Mouse (Mus musculus) heart, postnatal 36 days (tissue): Measurements from ENCODE around the gene Ksr1. TPM values are rescaled to one million over a fixed set of nuclear protein-coding genes. Genes with fewer than 3 reads are reported as not detected.
A peak's percentile ranks its signal among the peaks of the same experiment; 100 is the strongest.

Experiments
- DNase-seq, 2 experiments: peaks; one replicate each; pipeline ENCODE4 v3.0.0; 2021 to 2022
- intact Hi-C: fragments of 180-260 bp; cut with DNase I; formaldehyde crosslinking; loops from one replicate; pipeline ENCODE4 v1.15.1; 2025
- total RNA-seq, 2 experiments: library from RNA; stranded (reverse); gene quantifications; 2 replicates each; pipeline ENCODE4 v1.2.3; 2021

Gene Ksr1
- total RNA-seq, 2 experiments from 2014 or later: 6.6 to 6.7 TPM

DNA sequence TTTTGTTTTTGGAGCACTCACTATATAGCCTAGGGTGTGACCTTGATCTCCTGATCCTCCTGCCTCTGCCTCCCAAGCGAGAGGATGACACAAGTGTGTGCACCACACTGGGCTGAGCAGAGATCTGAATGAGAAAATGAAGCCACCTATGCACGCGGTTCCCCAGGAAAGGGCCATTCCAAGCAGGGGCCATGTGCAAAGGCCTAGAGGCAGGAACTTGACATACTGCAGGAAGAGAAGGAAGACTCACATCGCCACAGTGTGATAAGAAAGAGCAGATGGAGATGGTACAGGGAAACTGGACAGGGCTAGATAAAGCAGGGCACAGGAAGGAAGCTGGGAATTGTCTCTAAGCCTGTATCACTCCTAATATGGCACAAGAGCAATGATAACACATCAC, 3.1 kb upstream of the Ksr1 start:
- no peak for DNase-seq
- intact Hi-C loops: no loop called here

DNA sequence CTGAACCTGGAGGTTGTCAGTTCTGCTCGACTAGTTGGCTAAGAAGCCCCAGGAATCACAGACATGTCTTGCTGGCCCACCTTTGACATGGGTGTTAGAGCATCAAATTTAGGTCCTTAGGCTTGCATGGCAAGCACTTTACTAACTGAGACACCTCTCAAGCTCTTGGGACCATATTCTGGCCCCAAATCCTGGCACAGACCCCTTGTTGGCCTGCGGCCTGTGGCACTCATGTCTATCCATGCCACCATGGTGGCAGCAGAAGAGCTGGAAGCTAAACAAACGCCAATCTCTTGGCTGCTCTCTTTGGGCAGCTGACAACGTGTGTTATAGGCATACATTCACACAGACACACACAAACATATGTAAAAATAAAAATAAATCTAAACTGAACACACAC, 2.6 kb upstream of the Ksr1 start:
- no peak for DNase-seq
- intact Hi-C loops: no loop called here

- intact Hi-C loops: loop anchor here (2.0 kb wide), 3 partner anchors 69 to 115 kb away; no protein-coding TSS in a partner anchor
- peak in 1 of 2 experiments; percentile 54 for DNase-seq
Observed at GRCm38 (mm10) chr11:79145283-79146265, 633 bp downstream of the Ksr1 start.

- intact Hi-C loops: loop anchor here (5.0 kb wide), 1 partner anchor 37 kb away; no protein-coding TSS in a partner anchor
- DNase-seq: no peak
Observed at GRCm38 (mm10) chr11:79144741-79145140, 1.5 kb downstream of the Ksr1 start.

- no peak for DNase-seq
- intact Hi-C loops: loop anchor here (5.0 kb wide), 1 partner anchor 37 kb away; no protein-coding TSS in a partner anchor
Observed at GRCm38 (mm10) chr11:79144043-79144591, 2.1 kb downstream of the Ksr1 start.

DNA sequence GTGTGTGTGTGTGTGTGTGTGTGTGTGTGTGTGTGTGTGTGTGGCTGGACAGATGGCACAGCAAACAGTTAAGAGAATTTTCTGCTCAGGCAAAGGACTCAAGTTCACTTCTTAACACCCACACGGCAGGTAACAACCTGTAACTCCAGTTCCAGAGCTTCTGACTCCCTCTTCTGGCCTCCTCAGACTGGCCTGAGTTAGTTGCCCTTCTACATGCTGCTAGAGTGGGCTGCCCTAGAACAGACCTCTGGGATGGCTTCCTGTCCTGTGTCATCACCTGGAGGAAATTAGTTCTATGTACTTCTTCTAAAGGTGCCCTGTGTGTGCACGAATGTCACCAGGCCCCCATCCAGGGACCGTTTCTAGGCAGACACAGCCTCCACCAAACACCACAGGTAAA, 2.9 kb downstream of the Ksr1 start:
- DNase-seq: no peak
- intact Hi-C loops: loop anchor here (5.0 kb wide), 1 partner anchor 36 kb away; no protein-coding TSS in a partner anchor

DNA sequence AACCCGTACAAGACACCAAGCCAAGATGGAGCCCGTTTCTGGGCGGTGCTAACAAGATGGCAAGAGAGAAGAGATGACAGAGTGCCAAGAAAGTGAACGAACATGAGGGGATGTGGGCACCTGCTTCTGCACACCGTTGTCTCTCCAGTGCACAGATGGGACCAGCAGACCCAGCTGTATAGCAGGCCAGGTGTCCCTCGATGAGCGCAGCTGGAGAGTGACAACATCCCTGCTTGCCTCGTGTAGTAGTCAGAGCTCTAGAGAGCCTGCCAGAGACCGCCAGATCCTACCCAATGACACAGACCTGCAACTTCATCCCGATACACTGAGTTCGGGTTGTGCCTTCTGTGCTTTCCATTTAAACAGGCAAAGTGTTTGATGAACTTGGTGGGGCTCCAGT, 3.8 kb downstream of the Ksr1 start:
- intact Hi-C loops: loop anchor here (5.0 kb wide), 1 partner anchor 35 kb away; no protein-coding TSS in a partner anchor
- no peak for DNase-seq

- no peak for DNase-seq
- intact Hi-C loops: loop anchor here (5.0 kb wide), 1 partner anchor 34 kb away; no protein-coding TSS in a partner anchor
Observed at GRCm38 (mm10) chr11:79141235-79142109, 4.7 kb downstream of the Ksr1 start.

GRCm38 (mm10) chr11:79140511-79140888, 5.7 kb downstream of the Ksr1 start:
- intact Hi-C loops: loop anchor here (5.0 kb wide), 1 partner anchor 33 kb away; no protein-coding TSS in a partner anchor
- DNase-seq: no peak

GRCm38 (mm10) chr11:79139878-79140510, 6.2 kb downstream of the Ksr1 start:
- intact Hi-C loops: loop anchor here (5.0 kb wide), 1 partner anchor 33 kb away; no protein-coding TSS in a partner anchor
- DNase-seq: no peak

GRCm38 (mm10) chr11:79138621-79139020, 7.6 kb downstream of the Ksr1 start:
- DNase-seq: no peak
- intact Hi-C loops: no loop called here

DNA sequence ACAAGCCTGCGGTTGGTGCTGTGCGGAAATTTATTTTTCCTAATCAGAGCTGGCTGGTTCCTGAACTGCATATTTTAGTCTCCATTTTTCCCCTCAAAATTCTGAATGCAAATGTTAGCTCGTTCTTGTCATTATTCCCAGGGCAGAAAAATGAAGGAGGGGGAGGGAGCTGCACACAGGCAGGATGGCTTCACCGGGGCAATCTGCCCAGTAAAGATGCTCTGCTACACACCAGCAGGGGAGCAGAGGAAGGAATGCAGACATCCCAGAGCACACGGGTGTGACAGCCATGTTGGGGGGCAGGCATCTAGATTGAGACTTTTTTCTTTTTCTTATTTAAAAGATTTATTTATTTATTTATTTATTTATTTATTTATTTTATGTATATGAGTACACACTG, 9.0 kb downstream of the Ksr1 start:
- intact Hi-C loops: no loop called here
- no peak for DNase-seq

GRCm38 (mm10) chr11:79135685-79136360, 10.4 kb downstream of the Ksr1 start:
- DNase-seq: no peak
- intact Hi-C loops: no loop called here

DNA sequence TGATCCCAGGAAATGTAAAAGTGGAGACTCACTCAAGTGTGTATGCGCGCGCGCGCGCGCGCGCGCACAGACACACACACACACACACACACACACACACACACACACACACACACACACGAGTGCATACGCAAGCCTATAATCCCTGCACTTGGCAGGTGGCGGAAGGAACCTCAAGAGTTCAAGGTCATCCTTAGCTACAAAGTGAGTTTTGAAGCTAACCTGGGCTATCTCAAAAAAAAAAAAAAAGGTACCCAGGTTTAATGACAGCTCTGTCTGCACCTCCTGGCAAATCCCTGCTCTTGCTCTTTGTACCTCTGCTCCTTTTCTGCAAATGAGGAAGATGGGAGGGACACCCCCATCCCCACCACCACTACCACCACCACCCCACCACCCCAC, 11.1 kb downstream of the Ksr1 start:
- no peak for DNase-seq
- intact Hi-C loops: no loop called here

DNA sequence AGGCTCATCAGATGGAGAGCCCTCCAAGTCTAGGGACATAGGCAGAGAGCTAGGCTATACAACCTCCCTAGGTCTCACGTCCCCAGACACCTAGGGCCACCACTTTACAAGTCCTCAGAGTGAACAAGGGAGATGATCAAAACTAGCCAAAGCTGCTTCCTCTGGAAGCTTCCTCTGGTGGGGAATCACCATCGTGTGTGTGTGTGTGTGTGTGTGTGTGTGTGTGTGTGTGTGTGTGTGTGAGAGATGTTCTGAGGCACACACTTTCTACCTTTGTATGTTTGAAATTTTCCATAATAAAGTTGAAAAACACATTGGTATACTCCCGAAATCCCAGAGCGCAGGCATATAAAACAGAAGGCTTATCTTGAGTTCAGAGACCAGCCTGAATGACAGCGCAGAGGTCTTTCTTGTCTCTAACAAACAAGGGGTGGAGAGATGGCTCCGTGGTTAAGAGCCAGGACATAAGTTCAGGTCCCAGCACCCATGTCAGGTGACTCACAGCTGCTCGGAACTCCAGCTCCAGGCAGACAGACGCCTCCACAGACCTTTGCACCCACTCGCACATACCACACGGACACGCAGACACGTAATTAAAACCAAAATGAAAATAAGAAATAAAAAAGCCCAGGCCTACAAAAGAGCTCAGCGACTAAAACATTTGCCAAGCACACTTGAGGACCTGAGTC, 11.6 kb downstream of the Ksr1 start:
- intact Hi-C loops: no loop called here
- DNase-seq: no peak

- no peak for DNase-seq
- intact Hi-C loops: no loop called here
Observed at GRCm38 (mm10) chr11:79133961-79134360, 12.2 kb downstream of the Ksr1 start.

DNA sequence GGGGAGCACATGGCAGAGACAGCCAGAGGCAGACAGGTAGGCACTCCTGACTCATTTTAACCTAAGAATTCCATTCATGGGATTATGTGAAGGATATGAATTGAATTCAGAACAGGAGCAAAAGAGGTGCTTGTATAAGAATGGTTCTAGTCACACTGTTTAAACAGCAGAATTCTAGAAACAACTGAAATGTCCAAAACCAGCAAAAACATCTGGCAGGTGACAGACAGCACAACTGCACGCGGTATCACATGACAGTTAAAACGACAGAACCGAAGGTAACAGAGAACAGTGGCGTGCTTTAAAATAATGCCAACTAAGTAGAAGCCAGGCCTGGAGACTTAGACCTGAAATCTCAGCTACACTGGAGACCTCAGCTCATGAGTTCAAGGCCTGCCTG, 13.2 kb downstream of the Ksr1 start:
- DNase-seq: no peak
- intact Hi-C loops: no loop called here

- no peak for DNase-seq
- intact Hi-C loops: no loop called here
Observed at GRCm38 (mm10) chr11:79131949-79132411, 14.2 kb downstream of the Ksr1 start.
